In genomic region chr7:132226379-132227074, GRCm38 (mm10) we compare ENCODE assay signal across 8 mouse cellular contexts.
DNase-seq lines count a peak whose midpoint lies in the region; ATAC-seq and TF ChIP-seq lines count a peak whose summit lies in the region.

No protein-coding gene starts in this region.

- H3K36me3 ChIP-seq in heart, embryonic 16.5 days (ENCODE audit: control insufficient read depth, insufficient read depth) = no peaks in the 10 kb centered on the region
- no peaks in the 10 kb centered on the region for H3K36me3 ChIP-seq in liver, embryonic 11.5 days (ENCODE audit: control insufficient read depth, insufficient read depth, low read length)
- H3K36me3 ChIP-seq in neural tube, embryonic 11.5 days (ENCODE audit: control insufficient read depth, insufficient read depth, low read length) = no peaks in the 10 kb centered on the region
- no peaks in the 10 kb centered on the region for H3K36me3 ChIP-seq in stomach, postnatal 0 days (ENCODE audit: control insufficient read depth, insufficient read depth, low read length)

- no peaks in the 10 kb centered on the region for H3K9me3 ChIP-seq in heart, embryonic 16.5 days (replicated peaks; ENCODE audit: control insufficient read depth, low read length)
- H3K9me3 ChIP-seq in liver, embryonic 11.5 days (ENCODE audit: control insufficient read depth, low read length) = no peaks in the 10 kb centered on the region
- H3K9me3 ChIP-seq in neural tube, embryonic 11.5 days (ENCODE audit: control insufficient read depth, low read length) = no peaks in the 10 kb centered on the region
- H3K9me3 ChIP-seq in stomach, postnatal 0 days (ENCODE audit: control insufficient read depth, low read length) = no peaks in the 10 kb centered on the region

- no peak for TF ChIP-seq EP300 in stomach, postnatal 0 days (optimal IDR thresholded peaks at IDR 0.05)

- no peaks in the 10 kb centered on the region for H3K27me3 ChIP-seq in heart, embryonic 16.5 days (ENCODE audit: control insufficient read depth, insufficient read depth, low read length)
- H3K27me3 ChIP-seq in liver, embryonic 11.5 days (replicated peaks; ENCODE audit: control insufficient read depth, insufficient read depth, low read length) = no peaks in the 10 kb centered on the region
- no peaks in the 10 kb centered on the region for H3K27me3 ChIP-seq in neural tube, embryonic 11.5 days (ENCODE audit: control insufficient read depth, insufficient read depth, low read length)
- H3K27me3 ChIP-seq in stomach, postnatal 0 days (ENCODE audit: control insufficient read depth, insufficient read depth, low read length) = no peaks in the 10 kb centered on the region

- no peak overlapping the region for H3K9ac ChIP-seq in heart, embryonic 16.5 days (ENCODE audit: low read length)
- no peak overlapping the region for H3K9ac ChIP-seq in liver, embryonic 11.5 days (ENCODE audit: low read depth, low read length)
- no peak overlapping the region; the same call in 1 of the 2 replicates for H3K9ac ChIP-seq in neural tube, embryonic 11.5 days (ENCODE audit: low read length)
- H3K9ac ChIP-seq in stomach, postnatal 0 days (ENCODE audit: low read length) = no peak overlapping the region

- H3K27ac ChIP-seq in bone marrow macrophage, adult 2 months (ENCODE audit: insufficient read depth, low read depth, low read length) = no peak overlapping the region
- no peak overlapping the region for H3K27ac ChIP-seq in embryonic fibroblast, embryonic 13.5 days (ENCODE audit: insufficient read depth, low read length)
- no peak overlapping the region for H3K27ac ChIP-seq in heart, embryonic 16.5 days (ENCODE audit: low read length)
- no peak overlapping the region for H3K27ac ChIP-seq in liver, embryonic 11.5 days (ENCODE audit: low read depth, low read length)
- H3K27ac ChIP-seq in neural tube, embryonic 11.5 days (ENCODE audit: low read depth, low read length) = no peak overlapping the region
- no peak overlapping the region for H3K27ac ChIP-seq in stomach, postnatal 0 days (replicated peaks)

- no peak overlapping the region for H3K4me3 ChIP-seq in bone marrow macrophage, adult 2 months (ENCODE audit: insufficient read depth, low read length)
- H3K4me3 ChIP-seq in embryonic fibroblast, embryonic 13.5 days (ENCODE audit: insufficient read depth, low read length) = no peak overlapping the region
- no peak overlapping the region for H3K4me3 ChIP-seq in heart, embryonic 16.5 days (ENCODE audit: low read length)
- H3K4me3 ChIP-seq in liver, embryonic 11.5 days (ENCODE audit: low read depth, low read length) = no peak overlapping the region
- no peak overlapping the region for H3K4me3 ChIP-seq in neural tube, embryonic 11.5 days (ENCODE audit: low read depth, low read length)
- H3K4me3 ChIP-seq in stomach, postnatal 0 days (ENCODE audit: low read depth, low read length) = no peak overlapping the region

- WGBS in heart, embryonic 16.5 days = 52% methylated on average over 6 of the region's 6 CpGs
- 57% methylated on average over 6 of the region's 6 CpGs for WGBS in liver, embryonic 11.5 days
- WGBS in neural tube, embryonic 11.5 days = 64% methylated on average over 6 of the region's 6 CpGs
- whole genome bisulfite sequencing in stomach, postnatal 0 days = 62% methylated on average over 6 of the region's 6 CpGs

- no peak overlapping the region for H3K4me2 ChIP-seq in heart, embryonic 16.5 days (ENCODE audit: low read depth, low read length)
- H3K4me2 ChIP-seq in liver, embryonic 11.5 days = no peak overlapping the region
- H3K4me2 ChIP-seq in neural tube, embryonic 11.5 days (ENCODE audit: low read depth) = no peak overlapping the region
- no peak overlapping the region for H3K4me2 ChIP-seq in stomach, postnatal 0 days (replicated peaks; ENCODE audit: low read depth)

- peak; percentile 92 for DNase-seq in kidney, postnatal 10 days
- peak; percentile 73 for DNase-seq in liver, embryonic 11.5 days (ENCODE audit: low spot score)
- DNase-seq in neural tube, embryonic 11.5 days (ENCODE audit: low spot score) = peak; percentile 81
- DNase-seq in stomach, postnatal 0 days (ENCODE audit: low spot score) = peak; percentile 83

- no peak for TF ChIP-seq POLR2A in bone marrow macrophage, adult 2 months (IDR thresholded peaks at IDR 0.05; ENCODE audit: borderline replicate concordance, low read depth, low read length)
- TF ChIP-seq POLR2A in embryonic fibroblast, embryonic 13.5 days (IDR thresholded peaks at IDR 0.05; ENCODE audit: low read depth, low read length) = no peak

- peak; percentile 42 for TF ChIP-seq CTCF in bone marrow macrophage, adult 2 months (IDR thresholded peaks at IDR 0.05; ENCODE audit: low read depth, low read length)
- peak; percentile 44; the same call in 1 of the 2 replicates for TF ChIP-seq CTCF in embryonic fibroblast, embryonic 13.5 days (IDR thresholded peaks at IDR 0.05; ENCODE audit: borderline replicate concordance, insufficient read depth, low read length)
- TF ChIP-seq CTCF in stomach, postnatal 0 days (IDR thresholded peaks at IDR 0.05; ENCODE audit: low read depth) = peak; percentile 97

- peak; percentile 71 for ATAC-seq in CD4-positive, CD25-positive, alpha-beta regulatory T cell, adult 4 months
- peak; percentile 67; the same call in 1 of the 2 replicates for ATAC-seq in heart, embryonic 16.5 days (replicated peaks; ENCODE audit: extremely low read depth, insufficient read depth, low FRiP score)
- ATAC-seq in liver, embryonic 11.5 days (replicated peaks; ENCODE audit: low FRiP score) = peak; percentile 26; the same call in 1 of the 2 replicates
- no peak for ATAC-seq in neural tube, embryonic 11.5 days (ENCODE audit: insufficient read depth, low FRiP score, low TSS enrichment)
- ATAC-seq in stomach, postnatal 0 days (ENCODE audit: low FRiP score, low TSS enrichment) = peak; percentile 49

- H3K4me1 ChIP-seq in bone marrow macrophage, adult 2 months (ENCODE audit: control insufficient read depth, insufficient read depth, low read length) = no peaks in the 10 kb centered on the region
- no peaks in the 10 kb centered on the region for H3K4me1 ChIP-seq in embryonic fibroblast, embryonic 13.5 days (ENCODE audit: control insufficient read depth, insufficient read depth, low read length)
- 0 out of 2 replicates have a peak, but pooled peaks cover 4% of the 10 kb centered on the region for H3K4me1 ChIP-seq in heart, embryonic 16.5 days (ENCODE audit: control insufficient read depth, insufficient read depth, low read length)
- no peaks in the 10 kb centered on the region for H3K4me1 ChIP-seq in liver, embryonic 11.5 days (replicated peaks; ENCODE audit: control insufficient read depth, insufficient read depth, low read length)
- no peaks in the 10 kb centered on the region for H3K4me1 ChIP-seq in neural tube, embryonic 11.5 days (ENCODE audit: control insufficient read depth, insufficient read depth, low read length)
- peaks cover 7% of the 10 kb centered on the region; the same call in 1 of the 2 replicates for H3K4me1 ChIP-seq in stomach, postnatal 0 days (replicated peaks; ENCODE audit: control insufficient read depth, insufficient read depth)

Comparison
In these comparisons a context has a peak if more than half of its experiments do, and no peak if none do; other contexts are left out.
1. CTCF ChIP-seq: peak in every context shown above with its lines; median percentile 97 in stomach, postnatal 0 days; 44 in embryonic fibroblast, embryonic 13.5 days; 42 in bone marrow macrophage, adult 2 months.